Mouse (Mus musculus) neural tube, postnatal 0 days (tissue): ENCODE results near the gene Bag6. TPM values are rescaled to one million over a fixed set of nuclear protein-coding genes. Genes with fewer than 3 reads are reported as not detected.

Experiments used
- microRNA-seq: library from miRNA; unstranded; fragments of <30 nt; microRNA quantifications from one replicate; pipeline ENCODE4, GENCODE M21; 2016
- polyA plus RNA-seq: library from polyadenylated mRNA; unstranded; fragments of >200 nt; fragmentation: Nextera tagmentation; extraction: Ambion mirVana; gene quantifications from 2 replicates; pipeline ENCODE4 v1.2.1, GENCODE M21; 2015

Bag6 gene
- polyA plus RNA-seq, 1 experiment from 2014 or later, result 51.1 TPM

Small RNAs within 50 kb of the gene (microRNA-seq; reads per million reads assigned to microRNA genes)
- not detected for gene Mir6973a

Other genes starting within 250 kb of the Bag6 start
- 4.2 and 4.8 TPM in 2 replicates for gene C2, start 236.9 kb upstream of the Bag6 start, polyA plus RNA-seq
- 59.7 and 73.8 TPM in 2 replicates for gene Ehmt2, start 236.7 kb upstream of the Bag6 start, polyA plus RNA-seq
- gene Slc44a4, start 220.7 kb upstream of the Bag6 start, polyA plus RNA-seq, result 0.10 TPM in 1 of 2 replicates, not detected in the other
- gene Neu1, start 203.9 kb upstream of the Bag6 start, polyA plus RNA-seq, result 40.7 and 44.0 TPM in 2 replicates
- gene Hspa1b, start 175.9 kb upstream of the Bag6 start, polyA plus RNA-seq, result 0.79 and 1.4 TPM in 2 replicates
- gene Gm20481, start 165.3 kb upstream of the Bag6 start, polyA plus RNA-seq, result not detected in 2 replicates
- gene Hspa1a, start 163.0 kb upstream of the Bag6 start, polyA plus RNA-seq, result 13.8 and 15.5 TPM in 2 replicates
- gene Hspa1l, start 162.5 kb upstream of the Bag6 start, polyA plus RNA-seq, result 0.58 and 0.76 TPM in 2 replicates
- gene Lsm2, start 153.3 kb upstream of the Bag6 start, polyA plus RNA-seq, result 88.6 and 94.3 TPM in 2 replicates
- gene Vars, start 134.2 kb upstream of the Bag6 start, polyA plus RNA-seq, result 38.5 and 45.0 TPM in 2 replicates
- gene Vwa7, start 118.6 kb upstream of the Bag6 start, polyA plus RNA-seq, result 0.25 and 0.59 TPM in 2 replicates
- gene Sapcd1, start 107.2 kb upstream of the Bag6 start, polyA plus RNA-seq, result 3.2 and 4.4 TPM in 2 replicates
- 1.6 and 2.0 TPM in 2 replicates for gene Msh5, start 88.4 kb upstream of the Bag6 start, polyA plus RNA-seq
- 72.4 and 75.0 TPM in 2 replicates for gene Clic1, start 85.2 kb upstream of the Bag6 start, polyA plus RNA-seq
- gene Ddah2, start 76.1 kb upstream of the Bag6 start, polyA plus RNA-seq, result 173 and 187 TPM in 2 replicates
- gene Ly6g6c, start 69.8 kb upstream of the Bag6 start, polyA plus RNA-seq, result not detected in 2 replicates
- gene Mpig6b, start 69.0 kb upstream of the Bag6 start, polyA plus RNA-seq, result 0.19 and 0.22 TPM in 2 replicates
- gene Ly6g6e, start 58.3 kb upstream of the Bag6 start, polyA plus RNA-seq, result 0.52 and 1.2 TPM in 2 replicates
- 0.81 and 1.9 TPM in 2 replicates for gene Ly6g6d, start 57.1 kb upstream of the Bag6 start, polyA plus RNA-seq
- gene Ly6g6f, start 49.6 kb upstream of the Bag6 start, polyA plus RNA-seq, result 0.31 TPM in 1 of 2 replicates, not detected in the other
- 114 and 120 TPM in 2 replicates for gene Abhd16a, start 45.9 kb upstream of the Bag6 start, polyA plus RNA-seq
- not detected in 2 replicates for gene Ly6g5c, start 26.9 kb upstream of the Bag6 start, polyA plus RNA-seq
- gene Ly6g5b, start 19.8 kb upstream of the Bag6 start, polyA plus RNA-seq, result 0.48 and 0.59 TPM in 2 replicates
- gene Gpank1, start 13.7 kb upstream of the Bag6 start, polyA plus RNA-seq, result 15.3 and 17.2 TPM in 2 replicates
- 377 and 395 TPM in 2 replicates for gene Csnk2b, start 13.1 kb upstream of the Bag6 start, polyA plus RNA-seq
- gene D17H6S53E, start 8.8 kb upstream of the Bag6 start, polyA plus RNA-seq, result 9.6 and 11.8 TPM in 2 replicates
- 0.21 TPM in 1 of 2 replicates, not detected in the other for gene Apom, start 3.1 kb upstream of the Bag6 start, polyA plus RNA-seq
- 109 and 138 TPM in 2 replicates for gene Prrc2a, start 29.7 kb downstream of the Bag6 start, polyA plus RNA-seq
- gene Aif1, start 40.9 kb downstream of the Bag6 start, polyA plus RNA-seq, result 15.4 and 15.5 TPM in 2 replicates
- 10.1 and 10.9 TPM in 2 replicates for gene Lst1, start 53.3 kb downstream of the Bag6 start, polyA plus RNA-seq
- 1.4 and 1.6 TPM in 2 replicates for gene Ltb, start 59.3 kb downstream of the Bag6 start, polyA plus RNA-seq
- 0.12 TPM in 1 of 2 replicates, not detected in the other for gene Tnf, start 66.8 kb downstream of the Bag6 start, polyA plus RNA-seq
- 0.71 and 1.0 TPM in 2 replicates for gene Lta, start 70.2 kb downstream of the Bag6 start, polyA plus RNA-seq
- gene Gm16181, start 85.7 kb downstream of the Bag6 start, polyA plus RNA-seq, result 0.46 and 0.48 TPM in 2 replicates
- 210 and 227 TPM in 2 replicates for gene Atp6v1g2, start 98.5 kb downstream of the Bag6 start, polyA plus RNA-seq
- 12.5 and 13.2 TPM in 2 replicates for gene Nfkbil1, start 100.6 kb downstream of the Bag6 start, polyA plus RNA-seq
- gene Ddx39b, start 106.6 kb downstream of the Bag6 start, polyA plus RNA-seq, result 251 and 271 TPM in 2 replicates
- gene H2-D1, start 127.6 kb downstream of the Bag6 start, polyA plus RNA-seq, result 158 and 172 TPM in 2 replicates
- gene H2-Q1, start 185.2 kb downstream of the Bag6 start, polyA plus RNA-seq, result 0.65 and 1.1 TPM in 2 replicates
- gene H2-Q2, start 207.1 kb downstream of the Bag6 start, polyA plus RNA-seq, result 9.1 and 10.5 TPM in 2 replicates
- gene H2-Q4, start 244.4 kb downstream of the Bag6 start, polyA plus RNA-seq, result 0.97 and 1.9 TPM in 2 replicates